Mouse (Mus musculus): ENCODE measurements around the gene Col4a2. TPM values are rescaled to one million over a fixed set of nuclear protein-coding genes. Genes with fewer than 3 reads are reported as not detected.

Col4a2 gene
- polyA plus RNA-seq, 1 experiment from 2014 or later = 56.3 TPM

GRCm38 (mm10) chr8:11297141-11297838, 15.3 kb upstream of the Col4a2 start:
- no peak overlapping the region for H3K4me2 ChIP-seq (replicated peaks)
- H3K9ac ChIP-seq = no peak overlapping the region
- no peaks in the 10 kb centered on the region for H3K9me3 ChIP-seq
- H3K4me3 ChIP-seq = no peak overlapping the region
- ATAC-seq (ENCODE audit: low FRiP score, low read depth) = no peak
- H3K4me1 ChIP-seq = peaks cover 46% of the 10 kb centered on the region
- no peak overlapping the region; the same call in 1 of the 2 replicates for H3K27ac ChIP-seq
- 70% methylated on average over 8 of the region's 8 CpGs for WGBS
- no peaks in the 10 kb centered on the region for H3K36me3 ChIP-seq
- peaks cover 6% of the 10 kb centered on the region; the same call in 1 of the 2 replicates for H3K27me3 ChIP-seq

DNA sequence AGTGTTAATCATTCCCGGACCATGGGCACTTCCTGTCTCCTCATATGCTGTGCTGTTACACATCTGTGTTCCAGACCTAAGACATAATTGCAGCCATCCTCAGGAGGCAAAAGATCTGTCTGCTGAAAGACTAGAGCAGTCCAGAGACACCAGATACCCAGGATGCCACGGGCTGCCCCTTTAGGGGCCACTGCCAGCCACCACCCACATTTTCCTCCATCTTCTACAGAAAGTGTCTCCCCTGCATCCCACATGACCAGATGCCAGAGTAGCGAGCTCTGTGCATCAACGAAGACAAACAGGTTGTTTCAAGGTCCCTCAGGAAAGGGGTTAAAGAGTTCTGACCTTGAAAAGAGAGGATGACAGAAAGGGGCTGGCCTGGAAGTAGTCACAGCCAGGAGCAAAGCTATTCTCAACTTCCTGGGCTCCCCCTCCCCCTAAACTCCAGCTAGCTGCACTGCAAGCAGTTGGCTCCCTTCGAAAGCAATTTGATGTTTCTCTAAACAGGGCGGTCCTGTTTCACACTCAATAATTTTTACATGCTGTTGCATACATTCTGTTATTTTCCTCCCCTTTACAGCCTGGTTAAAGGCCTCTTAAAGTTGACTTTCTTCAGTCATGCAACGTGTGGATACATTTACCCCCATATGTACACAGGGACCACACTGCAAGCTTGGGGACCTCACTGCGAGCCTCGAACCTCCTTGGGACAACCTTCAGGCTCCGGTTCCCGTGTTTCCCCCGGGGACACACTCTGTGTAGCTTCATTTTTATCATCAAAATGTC, 13.9 kb upstream of the Col4a2 start:
- WGBS = 11% methylated on average over 12 of the region's 12 CpGs

DNA sequence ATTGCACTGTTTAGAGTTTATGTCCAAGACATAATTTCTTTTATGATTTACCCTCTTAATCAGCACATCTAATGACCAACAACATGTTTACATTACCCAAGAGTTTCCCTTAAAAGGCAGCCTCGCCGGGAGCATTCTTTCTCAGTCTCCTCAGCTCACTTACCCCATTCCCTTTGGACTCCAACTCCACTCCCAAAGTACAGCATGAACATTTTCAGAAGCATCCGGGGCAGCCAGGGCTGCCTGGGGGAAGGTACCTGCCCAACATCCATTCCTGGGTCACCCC, 13.3 kb upstream of the Col4a2 start:
- no peak overlapping the region for H3K9ac ChIP-seq
- no peaks in the 10 kb centered on the region for H3K9me3 ChIP-seq
- peak overlapping the region; percentile 29; the same call in 1 of the 2 replicates for H3K27ac ChIP-seq
- H3K4me2 ChIP-seq (replicated peaks) = peak overlapping the region; percentile 32
- peaks cover 10% of the 10 kb centered on the region; the same call in 1 of the 2 replicates for H3K27me3 ChIP-seq
- peaks cover 42% of the 10 kb centered on the region for H3K4me1 ChIP-seq
- H3K36me3 ChIP-seq = no peaks in the 10 kb centered on the region
- no peak for ATAC-seq (ENCODE audit: low FRiP score, low read depth)
- no peak overlapping the region for H3K4me3 ChIP-seq
- WGBS = 19% methylated on average over 3 of the region's 3 CpGs

More for the DNA sequence above, 13.9 kb upstream of the Col4a2 start:
- Histone ChIP-seq H3K4me3 (no peak overlapping the region), H3K4me2 (replicated peaks) (peak overlapping the region; percentile 32), H3K36me3 (no peaks in the 10 kb centered on the region), H3K27ac (peak overlapping the region; percentile 33; the same call in 1 of the 2 replicates), H3K9me3 (no peaks in the 10 kb centered on the region), H3K9ac (no peak overlapping the region), H3K4me1 (peaks cover 39% of the 10 kb centered on the region), H3K27me3 (peaks cover 10% of the 10 kb centered on the region; the same call in 1 of the 2 replicates)
- ATAC-seq (ENCODE audit: low FRiP score, low read depth) = peak; percentile 43; the same call in 1 of the 2 replicates

- Histone ChIP-seq H3K4me3 (no peak overlapping the region), H3K4me2 (replicated peaks) (no peak overlapping the region), H3K27ac (no peak overlapping the region), H3K27me3 (peaks cover 10% of the 10 kb centered on the region; the same call in 1 of the 2 replicates), H3K4me1 (peaks cover 46% of the 10 kb centered on the region), H3K9ac (no peak overlapping the region), H3K9me3 (no peaks in the 10 kb centered on the region), H3K36me3 (no peaks in the 10 kb centered on the region)
- no peak for ATAC-seq (ENCODE audit: low FRiP score, low read depth)
- WGBS = 84% methylated on average over 8 of the region's 8 CpGs
Measured at GRCm38 (mm10) chr8:11300436-11300835, 12.2 kb upstream of the Col4a2 start.

- Histone ChIP-seq H3K27ac (no peak overlapping the region), H3K4me2 (replicated peaks) (no peak overlapping the region), H3K9me3 (no peaks in the 10 kb centered on the region), H3K4me3 (no peak overlapping the region), H3K9ac (no peak overlapping the region), H3K4me1 (peaks cover 19% of the 10 kb centered on the region), H3K27me3 (peaks cover 10% of the 10 kb centered on the region; the same call in 1 of the 2 replicates), H3K36me3 (no peaks in the 10 kb centered on the region)
- 48% methylated on average over 6 of the region's 6 CpGs for WGBS
- ATAC-seq (ENCODE audit: low FRiP score, low read depth) = no peak
Measured at GRCm38 (mm10) chr8:11304027-11304601, 8.5 kb upstream of the Col4a2 start.

GRCm38 (mm10) chr8:11305539-11305938, 7.1 kb upstream of the Col4a2 start:
- ATAC-seq (ENCODE audit: low FRiP score, low read depth) = no peak
- no peak overlapping the region for H3K9ac ChIP-seq
- H3K36me3 ChIP-seq = no peaks in the 10 kb centered on the region
- H3K9me3 ChIP-seq = no peaks in the 10 kb centered on the region
- H3K4me1 ChIP-seq = peaks cover 22% of the 10 kb centered on the region; the same call in 1 of the 2 replicates
- H3K4me2 ChIP-seq (replicated peaks) = no peak overlapping the region
- no peak overlapping the region for H3K27ac ChIP-seq
- no peak overlapping the region for H3K4me3 ChIP-seq
- H3K27me3 ChIP-seq = peaks cover 12% of the 10 kb centered on the region; the same call in 1 of the 2 replicates
- 71% methylated on average over 1 of the region's 1 CpGs for WGBS

- H3K27ac ChIP-seq = no peak overlapping the region
- WGBS = 80% methylated on average over 7 of the region's 7 CpGs
- H3K4me2 ChIP-seq (replicated peaks) = no peak overlapping the region
- H3K27me3 ChIP-seq = 0 out of 2 replicates have a peak, but pooled peaks cover 8% of the 10 kb centered on the region
- H3K4me1 ChIP-seq = peaks cover 37% of the 10 kb centered on the region
- no peak overlapping the region for H3K9ac ChIP-seq
- no peaks in the 10 kb centered on the region for H3K36me3 ChIP-seq
- no peak overlapping the region for H3K4me3 ChIP-seq
- H3K9me3 ChIP-seq = no peaks in the 10 kb centered on the region
- ATAC-seq (ENCODE audit: low FRiP score, low read depth) = no peak
Measured at GRCm38 (mm10) chr8:11307451-11307850, 5.2 kb upstream of the Col4a2 start.

DNA sequence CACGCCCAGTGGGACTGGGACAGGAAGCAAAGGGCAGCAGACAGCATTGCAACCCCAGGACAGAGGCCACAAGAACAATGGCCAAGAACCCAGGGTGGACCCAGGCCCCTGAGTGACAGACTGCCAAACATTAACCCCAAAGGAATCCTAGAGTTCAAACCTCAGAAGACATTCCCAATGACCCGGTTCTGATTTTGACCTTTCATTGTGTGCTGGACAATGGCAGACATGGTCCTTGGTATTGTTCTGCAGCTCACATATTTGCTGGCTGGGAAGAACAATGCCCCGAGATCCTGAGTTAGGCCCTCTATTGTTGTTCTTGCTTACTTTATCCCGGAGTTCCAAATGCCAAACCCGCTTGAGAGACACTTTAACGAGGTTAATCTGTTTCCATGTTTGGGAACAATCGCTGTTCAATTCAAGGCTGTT, 4.0 kb upstream of the Col4a2 start:
- Histone ChIP-seq H3K4me2 (replicated peaks) (no peak overlapping the region), H3K27ac (no peak overlapping the region), H3K27me3 (0 out of 2 replicates have a peak, but pooled peaks cover 4% of the 10 kb centered on the region), H3K36me3 (no peaks in the 10 kb centered on the region), H3K4me1 (peaks cover 41% of the 10 kb centered on the region), H3K9ac (no peak overlapping the region), H3K4me3 (no peak overlapping the region), H3K9me3 (no peaks in the 10 kb centered on the region)
- WGBS = 84% methylated on average over 7 of the region's 7 CpGs
- no peak for ATAC-seq (ENCODE audit: low FRiP score, low read depth)

DNA sequence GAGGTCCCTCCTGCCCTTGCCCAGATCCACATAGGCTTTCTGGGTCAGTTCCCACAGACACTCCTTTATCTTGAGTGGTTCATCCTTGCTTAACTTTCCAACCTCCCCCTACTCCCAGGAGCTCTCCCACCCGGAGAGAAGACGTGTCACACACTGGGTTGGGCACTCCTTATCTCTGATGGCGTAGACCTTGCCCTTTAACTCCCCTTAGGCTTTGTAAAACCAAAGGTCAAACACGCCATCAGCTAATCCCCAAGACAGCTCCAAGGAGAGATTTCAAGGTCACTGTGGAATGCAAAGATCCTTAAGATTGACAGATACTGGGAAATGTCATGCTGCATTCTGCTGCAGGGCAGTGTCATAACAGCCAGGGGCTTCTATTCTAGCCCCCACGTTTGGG, 3.4 kb upstream of the Col4a2 start:
- Histone ChIP-seq H3K27ac (no peak overlapping the region), H3K27me3 (0 out of 2 replicates have a peak, but pooled peaks cover 6% of the 10 kb centered on the region), H3K4me1 (peaks cover 44% of the 10 kb centered on the region), H3K4me3 (no peak overlapping the region), H3K9ac (no peak overlapping the region), H3K9me3 (no peaks in the 10 kb centered on the region), H3K36me3 (no peaks in the 10 kb centered on the region), H3K4me2 (replicated peaks) (peak overlapping the region; percentile 93)
- no peak for ATAC-seq (ENCODE audit: low FRiP score, low read depth)
- WGBS = 73% methylated on average over 5 of the region's 5 CpGs

- 0 out of 2 replicates have a peak overlapping the region, but pooled peaks have one; percentile 5 for H3K4me3 ChIP-seq
- no peaks in the 10 kb centered on the region for H3K36me3 ChIP-seq
- 73% methylated on average over 2 of the region's 2 CpGs for WGBS
- 0 out of 2 replicates have a peak, but pooled peaks cover 6% of the 10 kb centered on the region for H3K27me3 ChIP-seq
- no peak overlapping the region for H3K27ac ChIP-seq
- H3K4me2 ChIP-seq (replicated peaks) = peak overlapping the region; percentile 93
- no peak overlapping the region for H3K9ac ChIP-seq
- no peak for ATAC-seq (ENCODE audit: low FRiP score, low read depth)
- peaks cover 43% of the 10 kb centered on the region for H3K4me1 ChIP-seq
- H3K9me3 ChIP-seq = no peaks in the 10 kb centered on the region
Measured at GRCm38 (mm10) chr8:11310049-11310448, 2.6 kb upstream of the Col4a2 start.

- Histone ChIP-seq H3K4me2 (replicated peaks) (peak overlapping the region; percentile 93), H3K9ac (peak overlapping the region; percentile 92), H3K27ac (peak overlapping the region; percentile 85), H3K27me3 (0 out of 2 replicates have a peak, but pooled peaks cover 6% of the 10 kb centered on the region), H3K4me1 (peaks cover 47% of the 10 kb centered on the region), H3K36me3 (0 out of 2 replicates have a peak, but pooled peaks cover under 1% of the 10 kb centered on the region), H3K4me3 (peak overlapping the region; percentile 77), H3K9me3 (no peaks in the 10 kb centered on the region)
- 1% methylated on average over 34 of the region's 34 CpGs for WGBS
- ATAC-seq (ENCODE audit: low FRiP score, low read depth) = peak; percentile 33; the same call in 1 of the 2 replicates
Measured at GRCm38 (mm10) chr8:11311681-11312348, 790 bp upstream of the Col4a2 start.
